Mouse (Mus musculus) left cerebral cortex, postnatal 4 days (tissue): ENCODE measurements around the gene Tab1. TPM values are rescaled to one million over a fixed set of nuclear protein-coding genes. Genes with fewer than 3 reads are reported as not detected.
A peak's percentile ranks its signal among the peaks of the same experiment; 100 is the strongest.

ENCODE experiments used
- DNase-seq: peaks from one replicate; pipeline ENCODE4 v3.0.0-alpha.2; 2022
- intact Hi-C: fragments of 180-260 bp; cut with DNase I; formaldehyde crosslinking; loops from one replicate; pipeline ENCODE4 v1.15.1; 2025
- total RNA-seq, 2 experiments: library from RNA; stranded (reverse); gene quantifications; 2 replicates each; pipeline ENCODE4 v1.2.3; 2021

The Tab1 gene
- total RNA-seq, 2 experiments from 2014 or later = 27.7 to 36.2 TPM

GRCm38 (mm10) chr15:80135499-80135898, 2.6 kb downstream of the Tab1 start:
- intact Hi-C loops = no loop called here
- no peak for DNase-seq

GRCm38 (mm10) chr15:80136645-80137044, 3.7 kb downstream of the Tab1 start:
- no peak for DNase-seq
- intact Hi-C loops = no loop called here

GRCm38 (mm10) chr15:80137945-80138791, 5.2 kb downstream of the Tab1 start:
- intact Hi-C loops = no loop called here
- no peak for DNase-seq

GRCm38 (mm10) chr15:80140302-80140701, 7.4 kb downstream of the Tab1 start:
- no peak for DNase-seq
- intact Hi-C loops = no loop called here

- no peak for DNase-seq
- intact Hi-C loops = no loop called here
These were observed 8.0 kb downstream of the Tab1 start for GRCm38 (mm10) chr15:80140878-80141277.

GRCm38 (mm10) chr15:80142130-80142529, 9.2 kb downstream of the Tab1 start:
- no peak for DNase-seq
- intact Hi-C loops = no loop called here

GRCm38 (mm10) chr15:80143760-80144159, 10.8 kb downstream of the Tab1 start:
- DNase-seq = no peak
- intact Hi-C loops = no loop called here

- intact Hi-C loops = no loop called here
- no peak for DNase-seq
These were observed 12.5 kb downstream of the Tab1 start for GRCm38 (mm10) chr15:80145397-80145796.

GRCm38 (mm10) chr15:80146153-80146552, 13.2 kb downstream of the Tab1 start:
- intact Hi-C loops = no loop called here
- DNase-seq = no peak

GRCm38 (mm10) chr15:80147090-80147489, 14.2 kb downstream of the Tab1 start:
- intact Hi-C loops = no loop called here
- no peak for DNase-seq

GRCm38 (mm10) chr15:80147511-80147910, 14.6 kb downstream of the Tab1 start:
- intact Hi-C loops = no loop called here
- DNase-seq = no peak

GRCm38 (mm10) chr15:80148565-80148964, 15.6 kb downstream of the Tab1 start:
- intact Hi-C loops = no loop called here
- no peak for DNase-seq

- no peak for DNase-seq
- intact Hi-C loops = no loop called here
These were observed 16.6 kb downstream of the Tab1 start for GRCm38 (mm10) chr15:80149517-80149916.

- intact Hi-C loops = no loop called here
- DNase-seq = no peak
These were observed 19.7 kb downstream of the Tab1 start for GRCm38 (mm10) chr15:80152663-80153062.

- no peak for DNase-seq
- intact Hi-C loops = no loop called here
These were observed 20.8 kb downstream of the Tab1 start for GRCm38 (mm10) chr15:80153757-80154156.

GRCm38 (mm10) chr15:80155707-80156106, 22.8 kb downstream of the Tab1 start:
- no peak for DNase-seq
- intact Hi-C loops = no loop called here

GRCm38 (mm10) chr15:80157197-80157943, 24.4 kb downstream of the Tab1 start:
- intact Hi-C loops = no loop called here
- no peak for DNase-seq

- DNase-seq = no peak
- intact Hi-C loops = no loop called here
These were observed 25.2 kb downstream of the Tab1 start for GRCm38 (mm10) chr15:80158001-80158706.

- no peak for DNase-seq
- intact Hi-C loops = no loop called here
These were observed 25.8 kb downstream of the Tab1 start for GRCm38 (mm10) chr15:80158707-80159090.

- intact Hi-C loops = no loop called here
- peak; percentile 17 for DNase-seq
These were observed 26.5 kb downstream of the Tab1 start for GRCm38 (mm10) chr15:80159286-80159901.

- intact Hi-C loops = no loop called here
- DNase-seq = no peak
These were observed 27.3 kb downstream of the Tab1 start for GRCm38 (mm10) chr15:80160223-80160622.
